Mouse (Mus musculus) urinary bladder, postnatal 4 days (tissue): ENCODE data around the gene Tmem50a.

Experiments
- DNase-seq, 2 experiments: peaks; one replicate each; pipeline ENCODE4 v3.0.0; 2021 to 2022; ENCODE audit warnings: low spot score in 2 of 2

Gene Tmem50a

DNA sequence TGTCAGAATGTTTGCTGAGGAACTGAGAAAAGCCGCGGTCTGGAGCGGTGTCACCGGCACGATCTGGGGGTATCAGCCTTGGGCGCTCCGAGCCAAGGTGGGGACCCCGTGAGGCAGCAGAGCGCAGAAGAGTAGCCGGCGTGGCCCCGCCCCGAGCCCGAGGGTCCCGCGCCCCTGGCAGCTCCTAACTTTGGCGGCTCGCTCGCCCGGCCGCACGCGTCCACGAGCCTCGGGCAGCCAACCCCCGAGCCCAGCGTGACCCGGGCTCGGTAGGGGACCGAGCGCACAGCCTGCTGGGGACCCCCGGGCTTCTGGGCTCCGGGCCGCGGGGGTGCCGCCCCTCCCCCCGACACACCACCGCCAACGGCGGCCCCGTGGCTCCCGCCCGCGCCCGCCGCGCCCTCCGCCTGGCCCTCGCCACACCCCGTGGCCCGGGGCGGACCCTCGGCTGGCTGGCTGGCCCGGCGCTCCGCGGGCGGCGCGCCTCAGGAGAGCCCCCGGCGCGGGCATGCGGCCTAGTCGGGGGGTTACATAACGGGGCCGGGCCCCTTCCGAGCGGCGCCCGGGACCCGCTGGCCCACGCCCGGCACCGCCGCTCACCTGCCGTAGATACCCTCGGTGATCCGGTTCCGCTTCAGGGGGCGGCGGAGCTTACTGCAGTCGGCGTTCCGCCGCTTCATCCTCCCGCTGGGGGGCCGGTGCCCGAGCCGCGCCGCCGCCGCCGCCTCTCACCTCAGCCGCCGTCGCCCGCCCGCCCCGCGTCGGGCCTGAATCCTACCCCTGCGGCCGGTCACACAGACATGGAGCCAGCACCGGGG is 62.2 kb downstream of the Tmem50a start:
- DNase-seq: peak in 1 of 2 experiments; percentile 53

DNA sequence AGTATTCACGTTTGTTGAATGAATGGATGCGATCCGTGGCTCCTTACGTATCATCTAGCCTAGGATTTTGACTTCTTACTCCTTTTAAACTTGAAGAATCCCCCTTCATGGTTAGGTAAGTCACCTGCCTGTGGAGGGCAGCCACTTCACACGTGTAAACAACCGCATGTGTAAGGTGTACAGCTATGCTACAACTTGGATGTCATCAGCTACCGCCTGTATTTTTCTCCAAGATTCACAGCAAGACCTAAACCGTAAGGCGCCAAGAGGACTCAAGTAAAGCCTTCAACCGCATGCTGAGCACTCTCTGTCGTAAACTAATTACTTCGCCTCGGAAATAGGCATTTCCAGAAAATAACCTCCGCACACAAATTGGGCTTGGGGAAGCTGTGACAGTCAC is 62.9 kb downstream of the Tmem50a start:
- DNase-seq: no peak

GRCm38 (mm10) chr4:134851236-134851635 is 63.6 kb downstream of the Tmem50a start:
- no peak for DNase-seq

- no peak for DNase-seq
These were observed 64.3 kb downstream of the Tmem50a start for GRCm38 (mm10) chr4:134850551-134850950.
